Mouse (Mus musculus): ENCODE measurements around the gene Mcoln3.
A peak's percentile ranks its signal among the peaks of the same experiment; 100 is the strongest.

Mcoln3 gene

DNA sequence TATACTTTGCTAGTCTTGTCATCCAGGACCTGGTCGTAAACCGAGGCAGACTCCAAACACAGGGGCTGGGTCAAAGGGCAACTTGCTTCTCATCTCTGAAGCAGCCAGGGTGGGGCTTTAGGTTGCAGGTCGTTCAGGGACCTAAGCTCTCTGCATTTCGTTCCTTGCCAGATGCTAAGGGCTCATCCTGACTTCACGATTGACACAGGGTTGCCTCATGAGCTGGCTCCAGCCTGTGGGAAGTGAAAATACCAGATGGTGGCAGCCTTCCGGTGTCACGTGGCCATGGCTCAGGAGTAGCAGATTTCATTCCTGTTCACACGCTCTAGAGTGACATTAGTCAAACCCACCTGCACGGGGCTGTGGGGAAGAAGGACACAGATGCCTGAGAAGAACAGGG, 17.6 kb downstream of the Mcoln3 start:
- DNase-seq (ENCODE audit: low read depth, low spot score), result no peak

DNA sequence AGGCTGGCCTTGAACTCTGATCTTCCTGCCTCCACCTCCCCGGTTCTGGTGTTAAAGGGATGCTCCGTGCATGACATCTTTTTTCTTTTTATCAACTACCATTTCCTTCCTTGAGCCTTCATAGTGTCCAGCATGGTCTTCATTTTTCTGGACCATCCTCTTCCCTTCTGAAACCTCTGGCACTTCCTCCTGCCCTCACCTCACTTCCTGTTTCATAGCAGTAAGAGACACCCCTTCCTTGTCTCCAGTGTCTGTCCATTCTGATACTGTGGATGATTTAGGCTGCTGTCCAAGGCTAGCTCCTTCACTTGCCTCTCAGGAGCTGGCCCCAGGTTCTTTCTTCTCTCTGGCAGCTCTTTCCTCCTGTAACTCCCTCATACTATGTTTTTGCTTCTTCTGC, 18.2 kb downstream of the Mcoln3 start:
- DNase-seq (ENCODE audit: low read depth, low spot score), result no peak

DNA sequence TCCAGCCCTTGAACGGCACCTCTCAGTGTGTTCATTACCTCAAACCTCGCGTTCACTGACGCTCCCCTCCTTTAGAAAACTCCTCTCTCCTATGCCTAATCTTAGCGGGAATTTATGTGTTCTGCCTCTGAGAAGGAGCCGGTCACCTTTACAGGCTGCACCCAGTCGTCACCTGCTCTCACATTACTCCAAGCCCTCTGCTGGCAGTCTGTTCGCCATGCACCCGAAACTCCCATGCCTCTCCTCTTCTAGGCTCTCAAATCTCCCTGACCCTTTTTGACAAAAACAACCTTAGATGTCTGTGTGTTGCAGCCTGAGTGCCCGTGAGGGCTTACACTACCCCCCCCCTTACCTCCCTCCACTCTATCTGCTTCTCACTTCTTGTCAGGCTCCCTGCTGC, 19.2 kb downstream of the Mcoln3 start:
- DNase-seq (ENCODE audit: low read depth, low spot score), result peak; percentile 32

DNA sequence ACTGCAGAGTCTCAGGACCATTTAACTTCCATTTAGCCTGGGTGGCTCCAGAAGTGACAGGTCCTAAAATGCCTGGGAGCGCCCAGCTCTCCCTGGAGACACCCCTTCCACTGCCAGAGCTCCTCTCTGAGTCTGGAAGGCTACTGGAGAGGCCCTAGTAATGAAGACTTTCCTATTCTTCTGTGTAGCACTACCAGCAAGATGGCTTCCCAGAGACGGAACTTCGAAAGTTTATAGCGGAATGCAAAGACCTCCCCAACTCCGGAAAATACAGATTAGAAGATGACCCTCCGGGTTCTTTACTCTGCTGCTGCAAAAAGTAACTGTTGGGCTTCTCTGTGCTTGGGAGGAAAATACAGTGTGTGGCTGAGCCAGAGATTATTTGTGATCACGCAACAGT, 23.0 kb downstream of the Mcoln3 start:
- DNase-seq (ENCODE audit: low read depth, low spot score), result no peak

DNA sequence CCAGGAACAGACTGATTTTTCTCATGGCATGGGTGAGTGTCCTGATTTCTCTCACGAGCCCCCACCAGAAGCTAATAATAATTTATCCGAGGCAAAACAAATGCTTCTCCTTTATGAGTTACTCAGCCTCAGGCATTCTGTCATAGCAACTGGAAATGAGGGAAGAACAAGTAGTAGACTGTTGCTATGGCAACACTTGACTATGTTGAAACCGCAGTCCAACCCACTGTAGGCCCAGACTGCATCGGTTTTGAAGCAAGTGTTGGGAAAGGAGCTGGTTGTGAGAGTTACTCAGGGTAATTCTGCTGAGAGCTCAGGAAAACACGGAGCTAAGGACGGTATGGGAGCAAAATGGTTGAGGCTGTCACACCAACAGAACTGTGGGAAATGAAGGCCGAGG, 25.3 kb downstream of the Mcoln3 start:
- DNase-seq (ENCODE audit: low read depth, low spot score), result no peak

DNA sequence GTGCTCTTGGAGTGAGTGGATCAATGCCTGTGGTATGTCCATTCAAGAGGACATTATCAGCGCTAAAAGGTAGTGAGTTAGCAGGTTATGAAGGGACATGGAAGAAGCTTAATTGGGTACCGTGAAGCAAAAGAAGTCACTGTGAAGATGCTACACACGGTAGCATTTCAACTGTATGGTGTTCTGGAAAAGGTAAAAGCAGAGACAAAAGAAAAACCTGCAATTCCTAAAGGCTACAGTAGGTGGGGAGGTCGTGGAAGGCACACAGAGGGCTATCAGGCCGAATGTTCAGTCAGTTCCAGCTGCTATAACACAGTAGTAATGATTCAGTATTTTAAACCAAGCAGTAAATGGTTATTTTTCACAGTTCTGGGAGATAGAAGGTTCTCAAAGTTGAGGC, 28.3 kb downstream of the Mcoln3 start:
- DNase-seq (ENCODE audit: low read depth, low spot score), result peak; percentile 61

DNA sequence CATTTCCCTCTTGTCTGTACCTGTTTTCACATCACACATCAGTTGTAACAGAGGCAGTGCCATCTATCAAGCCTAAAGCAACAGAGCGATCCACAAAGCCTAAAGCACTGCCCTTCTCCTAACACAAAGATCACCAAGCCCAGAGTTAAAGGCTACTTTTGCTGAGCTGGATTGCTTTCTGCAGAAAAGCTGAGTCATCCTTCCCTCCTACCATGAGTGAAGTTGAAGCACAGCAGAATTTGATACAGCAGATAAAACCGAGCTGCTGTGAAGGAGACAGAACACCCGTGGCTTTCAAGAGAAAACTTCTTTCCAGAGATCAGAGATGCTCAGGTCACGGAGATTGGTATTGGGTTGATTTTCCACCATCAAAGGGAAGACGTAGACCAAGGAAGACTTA, 28.9 kb downstream of the Mcoln3 start:
- DNase-seq (ENCODE audit: low read depth, low spot score), result peak; percentile 37

DNA sequence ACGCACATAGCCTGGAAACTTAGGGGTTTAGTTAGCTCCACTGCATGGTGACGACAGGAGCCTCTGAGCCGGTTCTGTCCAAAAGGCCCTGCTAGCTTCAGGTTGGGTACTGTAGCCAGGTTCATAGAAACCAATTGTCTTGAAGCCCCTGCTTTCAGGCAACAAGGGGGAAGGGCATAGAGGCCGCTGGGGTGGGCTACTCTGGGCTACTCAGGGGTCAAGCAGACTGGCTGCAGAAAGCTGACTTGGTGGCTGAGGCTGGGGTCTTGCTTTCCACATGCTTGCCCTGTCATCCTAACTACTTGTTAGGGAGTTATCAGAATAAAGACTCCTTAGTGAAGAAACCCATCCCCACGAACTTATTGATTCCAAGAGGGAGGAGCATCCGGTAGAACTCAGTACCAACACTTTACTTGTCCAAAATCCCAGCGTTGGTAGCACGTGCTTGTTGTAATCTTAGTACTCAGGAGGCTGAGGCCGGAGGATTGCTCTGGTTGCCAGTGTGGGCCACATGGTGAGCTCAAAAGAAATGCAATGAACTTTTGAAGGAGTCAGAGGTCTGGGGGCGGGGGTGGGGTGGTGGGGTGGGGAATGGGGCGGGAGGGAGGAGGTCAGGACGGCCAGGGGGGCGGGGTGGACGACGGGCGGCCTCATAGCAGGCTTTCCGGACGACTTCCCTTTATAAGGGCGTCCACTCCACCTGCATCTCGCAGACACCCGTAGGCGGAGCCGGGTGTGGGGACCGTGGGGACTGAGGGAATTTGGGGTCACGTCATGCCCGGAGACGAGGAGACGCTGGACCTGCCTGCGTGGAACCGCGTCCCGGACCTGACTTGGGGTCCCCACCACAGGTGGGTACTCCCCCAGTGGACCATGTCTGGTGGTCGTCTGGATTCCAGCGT, 32.2 kb downstream of the Mcoln3 start, which contains the start of gene Mcoln2:
Gene Mcoln2 (plus strand): TSS at position 678 of the 902 bp plus-strand sequence.
- peak; percentile 46 for DNase-seq (ENCODE audit: low read depth, low spot score)

DNA sequence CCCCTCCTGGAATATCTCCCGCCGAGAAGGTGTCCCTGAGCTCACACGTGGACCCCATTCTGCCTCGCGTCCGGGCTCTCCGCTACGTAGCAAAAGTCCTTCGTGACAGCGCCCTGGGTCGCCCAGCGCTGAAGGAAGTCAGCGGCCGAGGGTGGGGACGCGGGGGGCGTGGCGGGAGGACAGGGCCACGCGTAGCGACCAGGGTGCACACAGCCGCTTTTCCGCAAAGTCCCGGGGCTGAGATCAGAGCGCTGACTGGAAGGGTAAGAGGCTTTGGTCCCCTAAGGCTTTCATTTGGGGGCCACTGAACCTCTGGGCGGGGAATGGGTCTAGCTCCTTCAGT, 32.8 kb downstream of the Mcoln3 start:
- DNase-seq (ENCODE audit: low read depth, low spot score), result peak; percentile 73

DNA sequence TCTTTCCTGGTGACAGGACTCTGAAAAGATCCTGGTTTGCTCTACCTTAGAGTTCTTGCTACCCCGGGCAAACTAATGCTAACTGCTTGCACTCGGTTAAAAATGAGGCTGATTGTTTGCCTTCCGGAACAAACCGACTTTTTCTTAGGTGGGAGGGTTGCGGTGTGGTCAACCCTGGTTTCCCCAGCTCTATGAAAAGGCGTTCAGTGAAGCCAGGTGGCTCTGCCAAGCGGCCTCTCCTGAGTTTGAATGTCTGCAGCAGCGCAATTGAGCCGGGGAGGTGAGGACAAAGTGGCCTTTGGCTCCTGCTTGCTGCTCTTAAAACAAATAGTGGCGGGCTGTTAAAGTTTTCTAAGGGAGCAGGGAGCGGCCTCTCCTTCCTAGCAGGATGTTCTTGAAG, 33.3 kb downstream of the Mcoln3 start:
- peak; percentile 50 for DNase-seq (ENCODE audit: low read depth, low spot score)

DNA sequence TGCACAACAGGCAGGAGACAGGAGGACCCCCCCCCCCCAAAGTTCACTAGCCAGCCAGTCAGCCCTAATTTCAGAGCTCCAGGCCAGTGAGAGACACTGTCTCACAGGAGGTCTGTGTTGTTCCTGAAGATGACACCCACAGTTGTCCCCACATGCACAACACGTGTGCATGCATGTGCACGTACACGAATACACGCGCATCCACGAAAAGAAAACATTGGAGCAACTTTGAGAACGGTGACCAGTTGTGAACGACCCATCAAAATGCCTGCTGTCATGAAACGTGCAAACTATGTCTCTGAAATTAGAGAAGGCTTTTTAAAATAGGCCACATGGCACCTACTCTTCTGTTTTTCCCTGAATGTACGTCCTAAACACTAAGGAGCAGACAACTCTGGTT, 34.1 kb downstream of the Mcoln3 start:
- DNase-seq (ENCODE audit: low read depth, low spot score), result no peak

DNA sequence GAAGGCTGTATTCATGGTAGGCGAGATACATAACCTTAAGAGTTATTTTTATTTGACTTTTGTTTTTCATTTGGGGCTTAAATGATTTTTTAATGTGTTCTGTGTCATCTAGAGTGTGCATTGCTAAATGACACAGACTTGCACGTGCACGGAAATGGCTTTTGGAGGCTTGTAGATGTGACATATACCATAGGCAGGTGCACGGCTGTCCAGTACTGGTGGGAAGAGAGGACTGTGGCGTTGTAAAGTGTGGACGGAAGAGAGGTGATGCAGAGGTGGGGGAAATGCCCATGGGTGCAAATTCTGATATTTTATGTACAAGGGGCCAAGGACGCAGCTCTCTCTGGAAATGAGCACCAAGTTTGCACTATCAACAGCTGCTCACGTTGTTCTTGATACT, 34.5 kb downstream of the Mcoln3 start:
- no peak for DNase-seq (ENCODE audit: low read depth, low spot score)

DNA sequence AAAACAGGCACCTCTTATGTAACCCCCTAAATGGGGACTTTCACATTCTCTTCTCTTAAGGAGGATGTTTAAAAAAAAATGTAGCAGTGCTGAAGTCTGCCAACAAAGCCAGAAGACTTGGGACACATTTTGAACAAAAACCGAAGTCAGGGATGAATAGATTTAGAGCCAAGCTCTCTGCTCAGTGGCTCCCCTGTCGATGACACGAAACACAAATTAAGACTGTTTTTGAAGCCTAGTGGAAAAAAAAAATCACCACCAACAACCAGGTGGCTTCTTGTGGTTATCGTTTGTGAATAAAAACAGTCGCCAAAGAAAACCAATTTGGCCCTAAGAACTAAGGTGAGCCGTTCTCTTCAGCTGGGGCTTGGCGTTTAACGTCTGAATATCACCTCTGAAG, 35.1 kb downstream of the Mcoln3 start:
- DNase-seq (ENCODE audit: low read depth, low spot score), result peak; percentile 38

DNA sequence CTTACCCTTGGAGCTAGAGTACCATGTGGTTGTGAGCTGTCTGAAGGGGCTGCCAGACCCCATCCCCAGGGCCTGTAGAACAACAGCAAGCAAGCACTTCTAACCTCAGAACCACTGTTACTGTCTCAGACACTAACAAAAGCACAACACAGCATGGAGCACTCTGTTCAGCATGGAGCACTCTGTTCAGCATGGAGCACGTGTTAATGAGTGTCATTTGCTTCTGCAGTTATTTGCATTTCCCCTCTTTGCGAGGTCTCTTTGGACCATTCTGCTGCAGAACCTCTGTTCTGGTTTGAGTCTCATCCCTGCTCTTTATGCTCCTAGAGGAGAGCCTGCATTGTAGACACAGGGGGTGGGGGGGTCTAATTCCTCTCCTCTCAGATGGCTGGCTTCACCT, 35.7 kb downstream of the Mcoln3 start:
- DNase-seq (ENCODE audit: low read depth, low spot score), result no peak

DNA sequence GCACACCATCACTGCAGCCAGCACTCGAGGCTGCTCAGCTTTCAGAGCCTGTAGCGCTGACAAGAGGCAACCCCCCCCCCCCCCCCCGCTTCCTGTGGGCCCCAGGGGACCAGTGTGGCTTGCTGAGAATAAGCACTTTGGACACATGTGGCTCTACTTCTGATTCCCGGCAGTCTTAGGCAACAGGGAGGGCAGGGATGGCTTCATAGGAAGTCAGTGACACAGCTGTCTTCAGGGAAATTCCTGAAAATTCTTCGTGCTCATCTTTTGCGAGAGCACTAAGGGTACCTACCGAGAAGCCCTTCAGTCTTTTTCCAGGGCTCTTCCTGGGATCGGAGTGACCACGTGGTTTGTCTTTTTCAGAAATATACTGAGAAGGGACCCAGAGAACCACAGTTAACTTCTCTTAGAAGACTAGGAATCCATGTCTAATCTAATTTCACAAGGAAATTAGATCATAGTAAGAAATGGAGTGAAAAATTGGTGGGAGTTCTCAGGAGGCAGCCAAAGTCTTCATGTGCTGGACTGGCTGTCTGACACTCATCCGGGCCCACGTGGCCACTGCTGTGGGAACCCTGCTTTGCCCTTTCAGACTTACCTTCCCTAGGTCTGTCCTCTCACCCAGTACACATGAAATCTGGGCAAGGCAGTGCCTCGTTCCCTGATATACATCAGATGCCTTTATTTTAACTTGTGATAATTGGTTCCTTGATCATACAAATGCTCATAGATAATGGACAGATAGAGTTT, 36.8 kb downstream of the Mcoln3 start:
- peak; percentile 40 for DNase-seq (ENCODE audit: low read depth, low spot score)

DNA sequence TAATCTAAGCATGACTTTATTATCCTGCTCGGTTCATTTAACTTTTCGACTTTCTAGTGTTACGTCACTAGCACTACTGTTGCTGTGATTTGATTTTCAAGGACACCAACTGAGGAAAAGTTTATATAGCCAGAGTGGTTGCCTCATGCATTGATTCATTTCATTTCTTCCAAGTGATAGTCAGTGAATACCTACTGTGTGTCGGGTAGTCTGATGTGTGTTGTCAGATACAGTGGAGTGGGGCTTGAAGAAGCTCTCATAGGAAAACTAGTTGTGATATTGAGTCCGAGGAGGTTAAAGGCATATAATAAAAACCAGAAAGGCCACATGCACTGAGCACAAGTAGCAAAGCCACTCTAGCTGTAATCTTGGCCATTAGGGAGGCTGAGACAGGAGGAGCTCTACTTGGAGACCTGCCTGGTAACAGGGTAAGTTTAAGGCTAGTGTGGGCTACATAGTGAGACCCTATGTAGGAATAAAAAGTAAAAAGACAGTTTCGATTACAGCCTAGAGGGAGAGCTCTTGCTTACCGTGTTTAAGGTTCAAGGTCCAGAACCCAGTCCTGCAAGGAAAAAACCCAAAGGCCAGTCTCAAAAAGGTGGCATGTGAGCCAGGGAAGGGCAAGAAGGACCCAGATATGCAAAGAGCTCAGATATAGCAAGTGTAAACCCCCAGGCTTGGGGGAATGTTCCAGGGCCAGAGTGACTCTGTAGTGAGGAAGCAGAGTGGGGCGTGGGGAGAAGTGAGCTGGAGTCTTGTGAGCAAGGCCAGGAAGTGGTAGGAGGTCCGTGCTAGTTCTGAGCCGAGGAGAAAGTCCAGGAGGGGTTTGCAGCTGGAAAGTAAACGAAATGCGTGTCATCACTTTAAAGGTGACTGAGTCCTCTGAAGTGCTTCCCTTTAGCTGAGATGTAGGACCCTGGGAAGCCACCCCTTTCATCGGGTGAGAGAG, 38.7 kb downstream of the Mcoln3 start:
- DNase-seq (ENCODE audit: low read depth, low spot score), result peak; percentile 33

DNA sequence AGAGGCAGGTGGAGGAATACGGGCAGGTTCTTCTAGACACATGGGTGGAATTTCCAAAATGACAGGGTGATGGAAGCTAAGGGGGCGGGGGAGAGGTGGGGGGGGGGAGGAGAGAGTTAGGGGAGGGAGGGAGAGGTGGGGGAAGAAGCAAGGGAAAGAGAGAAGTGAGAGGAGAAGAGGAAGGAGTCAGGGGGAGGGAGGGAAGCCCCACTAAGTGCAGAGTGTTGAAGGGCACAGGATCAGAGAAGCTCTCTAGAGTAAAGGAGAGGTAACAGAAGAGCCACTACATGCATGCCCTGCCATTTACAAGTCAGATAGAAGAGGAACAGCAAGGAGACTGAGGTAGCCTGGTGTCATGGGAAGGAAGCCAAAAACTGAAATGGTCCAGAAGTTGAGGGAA, 39.6 kb downstream of the Mcoln3 start:
- DNase-seq (ENCODE audit: low read depth, low spot score), result no peak

DNA sequence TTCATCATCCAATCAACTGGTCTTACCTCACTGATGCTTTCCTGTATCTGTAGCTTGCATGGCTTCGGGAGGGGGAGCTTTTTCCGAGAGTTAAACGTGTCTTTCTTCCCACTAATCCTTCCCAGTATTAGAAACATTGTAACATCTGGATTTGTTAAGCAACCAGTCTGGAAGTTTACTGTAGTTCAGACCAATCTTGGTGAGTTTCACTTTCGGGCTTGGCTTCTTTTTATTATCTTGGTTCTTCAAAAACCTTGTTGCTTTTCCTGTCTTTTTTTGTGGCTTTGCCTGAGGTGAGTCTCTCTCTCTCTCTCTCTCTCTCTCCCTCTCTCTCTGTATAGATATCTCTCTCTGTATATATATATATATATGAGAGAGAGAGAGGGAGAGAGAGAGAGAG, 40.8 kb downstream of the Mcoln3 start:
- DNase-seq (ENCODE audit: low read depth, low spot score), result no peak

DNA sequence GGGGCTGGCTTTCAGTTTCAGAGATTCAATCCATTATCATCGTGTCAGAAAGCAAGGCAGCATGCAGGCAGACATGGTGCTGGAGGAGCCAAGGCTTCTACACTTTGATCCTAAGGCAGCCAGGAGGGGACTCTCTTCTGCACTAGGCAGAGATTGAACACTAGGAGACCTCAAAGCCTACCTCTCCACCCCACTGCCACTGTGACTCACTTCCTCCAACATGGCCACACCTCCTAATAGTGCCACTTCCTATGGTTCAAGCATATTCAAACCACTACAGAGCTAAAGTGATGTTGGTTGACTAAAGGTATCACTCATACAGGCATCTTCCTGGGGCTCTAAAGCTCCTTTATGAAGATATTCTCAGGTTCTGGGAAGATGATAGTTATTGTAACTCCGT, 42.1 kb downstream of the Mcoln3 start:
- DNase-seq (ENCODE audit: low read depth, low spot score), result peak; percentile 63

DNA sequence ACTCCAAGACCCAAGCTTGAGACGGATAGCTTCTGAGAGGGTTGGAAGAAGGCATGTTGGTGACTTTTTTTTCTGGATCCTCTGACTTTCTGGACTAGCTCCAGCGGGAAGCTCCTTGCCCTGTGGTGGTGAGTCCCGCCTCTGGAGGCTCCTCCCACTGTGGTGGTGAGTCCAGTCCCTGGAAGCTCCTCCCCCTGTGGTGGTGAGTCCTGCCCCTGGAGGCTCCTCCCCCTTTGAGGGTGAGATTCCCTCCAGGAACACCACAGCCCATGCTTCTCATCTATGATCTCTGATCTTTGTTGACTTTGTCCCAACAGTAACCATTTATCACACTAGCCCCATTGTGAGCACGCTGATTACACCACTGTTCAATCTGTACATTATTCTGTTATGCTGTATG, 44.9 kb downstream of the Mcoln3 start:
- no peak for DNase-seq (ENCODE audit: low read depth, low spot score)

DNA sequence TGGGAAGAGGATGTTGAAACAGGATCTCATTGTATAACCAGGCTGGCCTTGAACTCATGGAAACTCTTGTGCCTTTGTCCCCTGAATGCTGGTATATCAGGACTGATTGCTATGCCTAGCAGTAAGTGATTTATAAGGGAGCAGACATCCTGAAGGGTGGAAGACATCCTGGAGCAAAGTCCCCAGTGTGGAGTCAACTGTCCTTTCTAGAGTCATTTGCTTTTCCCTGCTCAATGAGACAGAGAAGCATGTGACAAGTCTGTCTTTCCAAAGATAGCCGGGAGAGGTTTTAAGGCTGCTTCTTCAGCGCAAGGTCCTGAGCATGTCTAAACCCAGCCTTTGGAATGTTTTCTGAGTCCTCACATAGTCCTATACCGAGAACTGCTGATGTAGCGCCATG, 52.1 kb downstream of the Mcoln3 start:
- no peak for DNase-seq (ENCODE audit: low read depth, low spot score)

DNA sequence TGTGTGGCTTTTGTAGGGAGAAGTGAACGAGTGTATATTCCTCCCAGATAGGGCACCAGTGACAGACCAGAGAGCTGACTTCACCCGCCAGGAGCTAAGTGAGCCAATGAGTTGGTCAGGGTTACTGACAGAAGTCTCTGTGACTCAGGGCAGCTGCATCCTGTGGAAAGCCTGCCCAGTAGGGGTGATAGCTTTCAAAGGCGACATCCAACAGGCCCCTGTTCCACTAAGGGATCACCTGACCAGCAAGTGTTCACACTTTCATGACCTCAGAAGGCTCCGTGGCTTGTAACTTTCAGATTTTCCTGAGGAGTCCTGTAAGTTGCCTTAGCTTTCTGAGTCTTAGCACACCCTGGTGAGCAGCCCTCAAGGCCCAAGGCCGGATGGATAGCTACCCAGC, 55.8 kb downstream of the Mcoln3 start:
- no peak for DNase-seq (ENCODE audit: low read depth, low spot score)

Measured in CD4-positive, CD25-positive, alpha-beta regulatory T cell, adult 2 months (primary cell).